Mouse (Mus musculus) T-helper 2 cell (primary cell): ENCODE results near the gene Ier2.

ENCODE experiments used
- in situ Hi-C: fragments of 300-600 bp; cut with MboI, MseI; formaldehyde crosslinking; loops from one replicate; pipeline ENCODE4 v1.15.1; 2025; ENCODE audit warnings: high pct_unique_total_duplicates

The Ier2 gene

GRCm38 (mm10) chr8:84662581-84663065 is at the start of gene Ier2:
Gene Ier2, minus strand, starts transcription at chr8:84662852.
- in situ Hi-C loops = loop anchor here (10.0 kb wide), 1 partner anchor 322 kb away; no protein-coding TSS in a partner anchor

GRCm38 (mm10) chr8:84711933-84712758 is 49.5 kb upstream of the Ier2 start:
- in situ Hi-C loops = loop anchor here (5.0 kb wide), 1 partner anchor 40 kb away; no protein-coding TSS in a partner anchor

- in situ Hi-C loops = loop anchor here (5.0 kb wide), 1 partner anchor 41 kb away; no protein-coding TSS in a partner anchor
Observed at GRCm38 (mm10) chr8:84711312-84711711, 48.7 kb upstream of the Ier2 start.

GRCm38 (mm10) chr8:84709931-84710330 is 47.3 kb upstream of the Ier2 start:
- in situ Hi-C loops = loop anchor here (5.0 kb wide), 2 partner anchors 42 to 102 kb away; no protein-coding TSS in a partner anchor

- in situ Hi-C loops = loop anchor here (5.0 kb wide), 1 partner anchor 103 kb away; no protein-coding TSS in a partner anchor
Observed at GRCm38 (mm10) chr8:84708774-84709475, 46.3 kb upstream of the Ier2 start.

GRCm38 (mm10) chr8:84708071-84708541 is 45.5 kb upstream of the Ier2 start:
- in situ Hi-C loops = loop anchor here (5.0 kb wide), 1 partner anchor 104 kb away; no protein-coding TSS in a partner anchor

- in situ Hi-C loops = loop anchor here (5.0 kb wide), 1 partner anchor 105 kb away; no protein-coding TSS in a partner anchor
Observed at GRCm38 (mm10) chr8:84707267-84707883, 44.7 kb upstream of the Ier2 start.

GRCm38 (mm10) chr8:84706610-84707266 is 44.1 kb upstream of the Ier2 start:
- in situ Hi-C loops = loop anchor here (5.0 kb wide), 1 partner anchor 106 kb away; no protein-coding TSS in a partner anchor

GRCm38 (mm10) chr8:84705960-84706359 is 43.3 kb upstream of the Ier2 start:
- in situ Hi-C loops = loop anchor here (5.0 kb wide), 1 partner anchor 106 kb away; no protein-coding TSS in a partner anchor

GRCm38 (mm10) chr8:84704867-84705831 is 42.5 kb upstream of the Ier2 start:
- in situ Hi-C loops = loop anchor here (5.0 kb wide), 1 partner anchor 107 kb away; no protein-coding TSS in a partner anchor

GRCm38 (mm10) chr8:84704356-84704755 is 41.7 kb upstream of the Ier2 start:
- in situ Hi-C loops = no loop called here

GRCm38 (mm10) chr8:84703466-84704249 is 41.0 kb upstream of the Ier2 start:
- in situ Hi-C loops = no loop called here

- in situ Hi-C loops = no loop called here
Observed at GRCm38 (mm10) chr8:84702963-84703465, 40.4 kb upstream of the Ier2 start.

GRCm38 (mm10) chr8:84702561-84702960 is 39.9 kb upstream of the Ier2 start:
- in situ Hi-C loops = no loop called here

GRCm38 (mm10) chr8:84700941-84701911 is 38.6 kb upstream of the Ier2 start, which contains the start of gene Lyl1:
Gene Lyl1, plus strand, starts transcription at chr8:84701457.
- in situ Hi-C loops = no loop called here

- in situ Hi-C loops = no loop called here
Observed at GRCm38 (mm10) chr8:84700526-84700925, 37.9 kb upstream of the Ier2 start.

GRCm38 (mm10) chr8:84699861-84700322 is 37.2 kb upstream of the Ier2 start:
- in situ Hi-C loops = no loop called here
